Mouse (Mus musculus) hindbrain, embryonic 16.5 days (tissue): ENCODE measurements around the gene Pum1. TPM values are rescaled to one million over a fixed set of nuclear protein-coding genes. Genes with fewer than 3 reads are reported as not detected.

Experiments used
- ATAC-seq: fragments of 200-750 bp; cut with Nextera tagmentation; 2 replicates; pipeline ENCODE4 v1.8.0; 2017; ENCODE audit warnings: moderate TSS enrichment, moderate library complexity
- H3K27ac ChIP-seq: fragments of 300-500 bp; sonication (generic); 2 replicates; pipeline ENCODE4 v1.5.1; 2014; ENCODE audit warnings: low read depth, mild to moderate bottlenecking, control low read depth, low read length, moderate library complexity
- H3K27me3 ChIP-seq: fragments of 300-500 bp; sonication (generic); replicated peaks from 2 replicates; pipeline ENCODE4 v1.6.1; 2014; ENCODE audit warnings: low read length; ENCODE audit not compliant: control insufficient read depth, insufficient read depth
- H3K36me3 ChIP-seq: fragments of 300-500 bp; sonication (generic); 2 replicates; pipeline ENCODE4 v1.6.1; 2014; ENCODE audit warnings: mild to moderate bottlenecking, low read length, moderate library complexity, mixed read lengths; ENCODE audit not compliant: control insufficient read depth, insufficient read depth
- H3K4me1 ChIP-seq: fragments of 300-500 bp; sonication (generic); 2 replicates; pipeline ENCODE4 v1.6.1; 2014; ENCODE audit warnings: low read depth, low read length; ENCODE audit not compliant: control insufficient read depth, insufficient read depth
- H3K4me2 ChIP-seq: fragments of 300-500 bp; sonication (generic); 2 replicates; pipeline ENCODE4 v1.6.1; 2014; ENCODE audit warnings: mild to moderate bottlenecking, low read length, control low read depth, moderate library complexity
- H3K4me3 ChIP-seq: fragments of 300-500 bp; sonication (generic); 2 replicates; pipeline ENCODE4 v1.5.1; 2014; ENCODE audit warnings: mild to moderate bottlenecking, low read length, control low read depth, moderate library complexity
- H3K9ac ChIP-seq: fragments of 300-500 bp; sonication (generic); 2 replicates; pipeline ENCODE4 v1.6.1; 2014; ENCODE audit warnings: low read depth, mild to moderate bottlenecking, control low read depth, low read length, moderate library complexity
- H3K9me3 ChIP-seq: fragments of 300-500 bp; sonication (generic); 2 replicates; pipeline ENCODE4 v1.6.1; 2014; ENCODE audit warnings: mild to moderate bottlenecking, low read length, moderate library complexity; ENCODE audit not compliant: control insufficient read depth
- whole genome bisulfite sequencing: fragments of 180-500 bp; shearing (Covaris S2); extraction: QIAGEN DNeasy Blood & Tissue Kit; methylation state at CpG from one replicate; pipeline ENCODE4 v1.1.7; 2014; 5-methylcytosine and 5-hydroxymethylcytosine counted together
- polyA plus RNA-seq: library from polyadenylated mRNA; unstranded; fragments of >200 nt; fragmentation: Nextera tagmentation; extraction: Ambion mirVana; gene quantifications from 2 replicates; pipeline ENCODE4 v1.2.1, GENCODE M21; 2015

Pum1 gene
- polyA plus RNA-seq, 1 experiment from 2014 or later = 79.1 TPM

DNA sequence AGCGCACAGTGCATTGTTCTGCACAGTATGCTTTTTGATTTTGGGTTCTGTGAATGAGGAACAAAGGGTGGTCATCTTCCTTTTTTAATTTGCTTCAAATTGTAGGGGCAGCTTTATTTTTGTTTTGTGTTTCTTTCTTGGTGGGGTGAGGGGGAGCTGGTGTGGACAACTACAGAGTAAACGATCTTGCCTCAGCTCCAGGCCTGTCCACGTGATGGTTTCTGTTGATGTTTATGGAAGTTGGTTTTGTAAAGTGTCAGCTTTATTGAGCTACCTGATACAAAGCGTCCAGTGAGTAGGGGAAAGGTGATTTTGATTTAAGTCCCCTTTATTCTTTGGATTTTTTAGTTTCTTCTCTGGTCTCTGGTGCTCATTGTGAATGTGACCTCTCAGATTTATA is 72.8 kb downstream of the Pum1 start:
- H3K36me3 ChIP-seq = no peaks in the 10 kb centered on the region
- no peak overlapping the region for H3K4me2 ChIP-seq
- no peaks in the 10 kb centered on the region for H3K27me3 ChIP-seq
- no peak overlapping the region for H3K27ac ChIP-seq
- H3K4me1 ChIP-seq = peaks cover 2% of the 10 kb centered on the region
- no peak overlapping the region for H3K4me3 ChIP-seq
- no peak overlapping the region for H3K9ac ChIP-seq
- no peaks in the 10 kb centered on the region for H3K9me3 ChIP-seq
- 76% methylated on average over 4 of the region's 4 CpGs for WGBS
- ATAC-seq = no peak

DNA sequence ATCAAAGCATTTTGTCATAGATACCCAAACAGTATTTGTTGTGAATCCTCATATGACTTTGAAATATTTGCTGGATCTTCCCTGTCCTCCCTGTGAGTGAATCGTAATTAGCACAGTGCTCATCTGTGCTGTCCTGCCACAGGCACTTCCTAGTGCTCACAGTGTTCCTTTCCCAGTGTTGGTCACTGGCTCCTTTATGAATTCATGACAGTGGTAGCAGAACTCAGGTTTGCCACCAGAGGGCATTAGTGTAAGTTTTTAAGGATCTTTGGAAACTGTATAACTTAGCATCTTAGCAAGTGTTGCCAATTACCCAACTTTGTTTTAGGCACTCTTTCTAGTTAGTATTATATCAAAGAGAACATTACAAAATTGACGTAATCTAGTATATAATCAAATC is 75.4 kb downstream of the Pum1 start:
- 62% methylated on average over 2 of the region's 2 CpGs for whole genome bisulfite sequencing
- peak; percentile 53; the same call in 1 of the 2 replicates for ATAC-seq

DNA sequence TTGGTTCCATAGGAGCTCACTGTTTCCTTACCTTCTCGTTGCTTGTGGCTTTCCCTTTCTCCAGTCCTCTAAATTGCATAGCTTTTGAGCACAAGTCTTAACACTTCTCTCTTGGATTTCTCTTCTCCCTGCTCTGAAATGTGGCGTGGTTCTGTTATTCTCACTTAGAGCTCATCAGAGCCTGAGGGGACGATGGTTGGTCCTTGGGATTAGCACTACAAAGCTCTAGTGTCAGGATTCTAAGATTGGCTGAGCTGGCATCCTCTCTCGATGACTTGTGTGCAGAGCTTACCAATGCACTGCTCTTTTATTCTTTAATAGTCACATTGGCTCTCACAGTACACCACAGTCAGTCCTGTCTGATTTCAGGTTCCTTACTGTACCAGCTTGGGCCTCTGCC is 80.9 kb downstream of the Pum1 start:
- no peak overlapping the region for H3K27ac ChIP-seq
- no peak overlapping the region for H3K4me2 ChIP-seq
- H3K36me3 ChIP-seq = peaks cover 16% of the 10 kb centered on the region
- no peak overlapping the region for H3K9ac ChIP-seq
- H3K4me1 ChIP-seq = no peaks in the 10 kb centered on the region
- H3K4me3 ChIP-seq = no peak overlapping the region
- H3K27me3 ChIP-seq = no peaks in the 10 kb centered on the region
- 74% methylated on average over 4 of the region's 4 CpGs for WGBS
- H3K9me3 ChIP-seq = no peaks in the 10 kb centered on the region
- ATAC-seq = 0 out of 2 replicates have a peak, but pooled peaks have one; percentile 37

More for the DNA sequence above, 75.4 kb downstream of the Pum1 start:
- peaks cover 2% of the 10 kb centered on the region for H3K4me1 ChIP-seq
- 0 out of 2 replicates have a peak, but pooled peaks cover 4% of the 10 kb centered on the region for H3K36me3 ChIP-seq
- no peaks in the 10 kb centered on the region for H3K9me3 ChIP-seq
- H3K27ac ChIP-seq = no peak overlapping the region
- H3K4me2 ChIP-seq = no peak overlapping the region
- no peaks in the 10 kb centered on the region for H3K27me3 ChIP-seq
- no peak overlapping the region for H3K9ac ChIP-seq
- no peak overlapping the region for H3K4me3 ChIP-seq

DNA sequence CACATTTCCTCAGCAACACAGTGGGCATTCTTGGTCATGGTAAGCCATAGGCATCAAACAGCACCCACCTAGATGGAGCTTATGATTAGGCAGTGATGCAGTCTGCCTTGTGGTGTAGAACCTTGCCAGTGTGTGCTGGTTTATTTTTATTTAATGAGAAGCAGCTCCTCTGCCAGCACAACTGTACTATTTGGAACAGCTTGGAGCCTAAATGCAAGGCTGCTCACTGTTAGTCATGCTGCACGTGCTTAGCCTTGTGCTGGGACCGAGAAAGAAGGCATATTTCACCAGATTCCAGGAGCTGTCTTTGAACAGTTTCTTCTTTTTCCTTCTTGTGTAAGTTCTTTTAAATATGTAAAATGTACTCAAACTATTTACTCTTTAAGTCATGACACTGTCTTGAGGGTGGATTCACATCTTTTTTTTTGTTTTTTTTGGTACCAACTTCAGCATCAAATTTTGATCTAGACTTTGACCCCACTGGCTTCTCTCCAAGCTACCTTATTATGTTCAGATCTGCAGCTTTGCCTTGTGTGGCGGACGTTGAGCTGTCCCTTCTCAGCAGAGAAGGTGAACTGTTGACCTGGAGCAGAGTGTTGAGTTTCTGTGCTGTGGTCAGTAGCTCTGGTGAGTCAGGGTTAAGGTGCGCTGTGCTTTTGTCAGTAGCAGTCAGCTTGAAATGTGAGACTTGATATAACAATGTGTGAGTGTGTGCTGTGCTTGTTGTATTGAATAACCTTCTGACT is 82.6 kb downstream of the Pum1 start:
- no peaks in the 10 kb centered on the region for H3K27me3 ChIP-seq
- no peaks in the 10 kb centered on the region for H3K4me1 ChIP-seq
- no peaks in the 10 kb centered on the region for H3K9me3 ChIP-seq
- no peak overlapping the region for H3K4me2 ChIP-seq
- no peak overlapping the region for H3K4me3 ChIP-seq
- no peak for ATAC-seq
- H3K9ac ChIP-seq = no peak overlapping the region
- 73% methylated on average over 5 of the region's 5 CpGs for WGBS
- peaks cover 27% of the 10 kb centered on the region for H3K36me3 ChIP-seq
- H3K27ac ChIP-seq = no peak overlapping the region

DNA sequence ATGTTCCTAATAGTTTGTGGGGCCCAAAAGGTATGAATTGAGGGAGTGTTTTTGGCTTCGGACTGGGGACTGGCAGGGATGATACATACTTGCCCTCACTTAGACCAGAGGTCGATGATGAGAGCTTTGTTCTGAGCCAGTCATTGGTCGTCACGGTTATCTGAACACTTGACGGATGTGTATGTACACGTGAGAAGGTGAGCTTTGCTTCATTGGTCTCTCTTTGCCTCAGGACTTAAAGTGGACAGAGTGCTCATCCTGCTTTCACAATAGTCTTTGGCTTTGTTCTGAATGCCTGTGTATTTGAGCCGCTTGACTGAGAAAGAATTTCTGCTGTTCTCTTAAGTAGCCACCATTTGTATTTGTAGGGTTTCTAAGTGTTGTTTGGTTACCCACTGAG is 86.4 kb downstream of the Pum1 start:
- ATAC-seq = no peak
- Histone ChIP-seq H3K27me3 (no peaks in the 10 kb centered on the region), H3K4me1 (no peaks in the 10 kb centered on the region), H3K4me3 (no peak overlapping the region), H3K9me3 (no peaks in the 10 kb centered on the region), H3K27ac (no peak overlapping the region), H3K4me2 (no peak overlapping the region), H3K9ac (no peak overlapping the region), H3K36me3 (peaks cover 41% of the 10 kb centered on the region)
- WGBS = 67% methylated on average over 7 of the region's 7 CpGs

DNA sequence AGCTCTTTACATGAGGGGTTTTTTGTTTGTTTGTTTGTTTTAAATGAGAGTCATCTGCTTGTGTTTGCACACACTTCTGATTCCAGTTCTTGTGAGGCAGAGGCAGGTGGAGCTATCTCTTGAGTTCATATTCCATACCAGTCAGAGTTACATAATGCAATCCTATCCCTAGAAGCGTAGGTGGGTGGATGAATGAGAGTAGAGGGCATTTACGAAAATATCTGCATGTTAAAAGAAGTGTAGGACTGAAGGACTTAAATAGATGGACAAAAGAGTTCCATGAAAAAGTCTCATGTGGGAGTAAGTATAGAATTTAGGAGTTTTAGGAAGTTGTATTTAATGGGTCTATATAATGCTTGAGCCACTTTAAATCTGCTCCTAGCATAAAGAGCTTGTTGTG is 88.8 kb downstream of the Pum1 start:
- ATAC-seq = no peak
- 87% methylated on average over 2 of the region's 2 CpGs for WGBS
- H3K9ac ChIP-seq = no peak overlapping the region
- no peaks in the 10 kb centered on the region for H3K27me3 ChIP-seq
- no peak overlapping the region for H3K27ac ChIP-seq
- H3K4me2 ChIP-seq = no peak overlapping the region
- H3K4me1 ChIP-seq = no peaks in the 10 kb centered on the region
- H3K36me3 ChIP-seq = peaks cover 45% of the 10 kb centered on the region
- H3K9me3 ChIP-seq = no peaks in the 10 kb centered on the region
- no peak overlapping the region for H3K4me3 ChIP-seq

DNA sequence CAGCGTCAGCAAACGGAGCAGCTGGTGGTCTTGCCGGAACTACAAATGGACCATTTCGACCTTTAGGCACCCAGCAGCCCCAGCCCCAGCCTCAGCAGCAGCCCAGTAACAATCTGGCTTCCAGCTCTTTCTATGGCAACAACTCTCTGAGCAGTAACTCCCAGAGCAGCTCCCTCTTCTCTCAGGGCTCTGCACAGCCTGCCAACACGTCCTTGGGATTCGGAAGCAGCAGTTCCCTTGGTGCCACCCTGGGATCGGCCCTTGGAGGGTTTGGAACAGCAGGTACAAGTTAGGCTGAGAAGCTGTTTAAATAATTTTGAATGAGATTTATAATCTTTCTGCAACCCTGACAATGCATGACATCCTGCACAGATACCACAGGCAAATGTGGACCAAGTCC is 89.5 kb downstream of the Pum1 start:
- Histone ChIP-seq H3K27me3 (no peaks in the 10 kb centered on the region), H3K9ac (no peak overlapping the region), H3K4me3 (no peak overlapping the region), H3K9me3 (no peaks in the 10 kb centered on the region), H3K4me2 (no peak overlapping the region), H3K27ac (no peak overlapping the region), H3K36me3 (peaks cover 40% of the 10 kb centered on the region), H3K4me1 (no peaks in the 10 kb centered on the region)
- WGBS = 67% methylated on average over 7 of the region's 7 CpGs
- ATAC-seq = no peak

DNA sequence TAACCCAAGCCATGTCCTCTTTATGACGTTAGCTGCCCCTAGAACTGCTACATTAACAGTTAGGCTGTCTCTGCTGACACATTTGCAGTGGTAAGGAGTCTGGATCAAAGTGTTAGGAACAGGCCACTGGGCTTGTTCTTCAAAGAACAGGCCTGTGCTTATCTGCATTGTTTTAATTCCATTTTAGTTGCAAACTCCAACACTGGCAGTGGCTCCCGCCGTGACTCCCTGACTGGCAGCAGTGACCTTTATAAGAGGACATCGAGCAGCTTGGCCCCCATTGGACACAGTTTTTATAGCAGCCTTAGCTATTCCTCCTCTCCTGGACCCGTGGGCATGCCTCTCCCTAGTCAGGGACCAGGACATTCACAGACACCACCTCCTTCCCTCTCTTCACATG is 90.6 kb downstream of the Pum1 start:
- Histone ChIP-seq H3K4me1 (no peaks in the 10 kb centered on the region), H3K27me3 (no peaks in the 10 kb centered on the region), H3K27ac (no peak overlapping the region), H3K9ac (no peak overlapping the region), H3K36me3 (peaks cover 35% of the 10 kb centered on the region), H3K9me3 (no peaks in the 10 kb centered on the region), H3K4me3 (no peak overlapping the region), H3K4me2 (no peak overlapping the region)
- 78% methylated on average over 5 of the region's 5 CpGs for WGBS
- no peak for ATAC-seq

DNA sequence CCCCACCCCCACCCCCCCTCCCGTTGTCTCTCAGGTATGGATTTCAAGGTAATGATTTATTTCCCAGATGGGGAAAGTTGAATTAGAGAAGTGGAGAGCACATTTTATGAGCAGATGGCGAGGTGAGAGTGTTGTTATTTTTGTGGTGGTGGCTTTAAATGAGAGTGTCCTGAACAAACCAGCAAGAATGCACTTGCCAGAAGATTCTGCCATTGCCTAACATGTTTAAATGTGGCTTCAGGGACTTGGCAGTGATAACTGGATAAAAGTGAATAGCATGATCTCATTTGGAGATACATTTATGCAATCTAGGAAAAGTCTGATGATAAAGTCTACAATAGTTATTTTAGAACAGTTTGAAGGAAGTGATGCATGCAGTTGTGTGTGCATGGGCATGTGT is 91.7 kb downstream of the Pum1 start:
- Histone ChIP-seq H3K36me3 (peaks cover 29% of the 10 kb centered on the region), H3K9ac (no peak overlapping the region), H3K27ac (no peak overlapping the region), H3K9me3 (no peaks in the 10 kb centered on the region), H3K27me3 (no peaks in the 10 kb centered on the region), H3K4me2 (no peak overlapping the region), H3K4me1 (no peaks in the 10 kb centered on the region), H3K4me3 (no peak overlapping the region)
- 76% methylated on average over 2 of the region's 2 CpGs for WGBS
- no peak for ATAC-seq
